Mouse (Mus musculus): Measurements from ENCODE around the gene Wdfy3.

GRCm38 (mm10) chr5:101833875-101834274 is 235.8 kb downstream of the Wdfy3 start:
- TF ChIP-seq POLR2A (IDR thresholded peaks at IDR 0.05; ENCODE audit: control insufficient read depth, low read depth, low read length) (no peak), CTCF (IDR thresholded peaks at IDR 0.05; ENCODE audit: control insufficient read depth, insufficient read depth, insufficient replicate concordance, low read depth, low read length) (peak; percentile 29; the same call in 1 of the 2 replicates)

All from testis, adult 2 months (tissue).